Mouse (Mus musculus): Measurements from ENCODE around the gene Slc38a1. TPM values are rescaled to one million over a fixed set of nuclear protein-coding genes. Genes with fewer than 3 reads are reported as not detected.

Slc38a1 gene
- total and polyA plus RNA-seq, 2 experiments: 0.74 to 2.0 TPM

GRCm38 (mm10) chr15:96562521-96562920, 80.2 kb downstream of the Slc38a1 start:
- WGBS: 85% methylated on average over 5 of the region's 5 CpGs
- no peaks in the 10 kb centered on the region for H3K79me2 ChIP-seq (ENCODE audit: control insufficient read depth, insufficient read depth, low read length)
- no peak overlapping the region for H3K9ac ChIP-seq (ENCODE audit: low read depth, low read length)
- H3K36me3 ChIP-seq (ENCODE audit: control insufficient read depth, insufficient read depth, low read length): no peaks in the 10 kb centered on the region
- DNase-seq (ENCODE audit: extremely low read depth, low read depth, low spot score): no peak
- no peak overlapping the region for H3K27ac ChIP-seq (replicated peaks; ENCODE audit: insufficient read depth, low read depth, low read length)
- no peaks in the 10 kb centered on the region for H3K27me3 ChIP-seq (ENCODE audit: control insufficient read depth, insufficient read depth, low read length)
- H3K4me3 ChIP-seq (ENCODE audit: insufficient read depth, low read depth, low read length): no peak overlapping the region
- TF ChIP-seq POLR2A (IDR thresholded peaks at IDR 0.05; ENCODE audit: extremely low read depth, insufficient read depth, low read length): no peak
- TF ChIP-seq CTCF (IDR thresholded peaks at IDR 0.05; ENCODE audit: low read depth, low read length): no peak
- no peaks in the 10 kb centered on the region for H3K4me1 ChIP-seq (ENCODE audit: control insufficient read depth, insufficient read depth, low read length)

GRCm38 (mm10) chr15:96560576-96561298, 82.0 kb downstream of the Slc38a1 start:
- no peaks in the 10 kb centered on the region for H3K4me1 ChIP-seq (ENCODE audit: control insufficient read depth, insufficient read depth, low read length)
- no peaks in the 10 kb centered on the region for H3K79me2 ChIP-seq (ENCODE audit: control insufficient read depth, insufficient read depth, low read length)
- WGBS: 86% methylated on average over 14 of the region's 14 CpGs
- H3K27ac ChIP-seq (replicated peaks; ENCODE audit: insufficient read depth, low read depth, low read length): no peak overlapping the region
- peak; percentile 35 for DNase-seq (ENCODE audit: extremely low read depth, low read depth, low spot score)
- H3K9ac ChIP-seq (ENCODE audit: low read depth, low read length): no peak overlapping the region
- no peaks in the 10 kb centered on the region for H3K36me3 ChIP-seq (ENCODE audit: control insufficient read depth, insufficient read depth, low read length)
- TF ChIP-seq CTCF (IDR thresholded peaks at IDR 0.05; ENCODE audit: low read depth, low read length) (no peak), POLR2A (IDR thresholded peaks at IDR 0.05; ENCODE audit: extremely low read depth, insufficient read depth, low read length) (no peak)
- H3K27me3 ChIP-seq (ENCODE audit: control insufficient read depth, insufficient read depth, low read length): no peaks in the 10 kb centered on the region
- H3K4me3 ChIP-seq (ENCODE audit: insufficient read depth, low read depth, low read length): no peak overlapping the region

- peak; percentile 67 for TF ChIP-seq CTCF (IDR thresholded peaks at IDR 0.05; ENCODE audit: low read depth, low read length)
- no peak for TF ChIP-seq POLR2A (IDR thresholded peaks at IDR 0.05; ENCODE audit: extremely low read depth, insufficient read depth, low read length)
- H3K27me3 ChIP-seq (ENCODE audit: control insufficient read depth, insufficient read depth, low read length): no peaks in the 10 kb centered on the region
- no peak overlapping the region for H3K9ac ChIP-seq (ENCODE audit: low read depth, low read length)
- H3K36me3 ChIP-seq (ENCODE audit: control insufficient read depth, insufficient read depth, low read length): no peaks in the 10 kb centered on the region
- H3K27ac ChIP-seq (replicated peaks; ENCODE audit: insufficient read depth, low read depth, low read length): no peak overlapping the region
- 56% methylated on average over 9 of the region's 9 CpGs for WGBS
- peaks cover 4% of the 10 kb centered on the region for H3K4me1 ChIP-seq (ENCODE audit: control insufficient read depth, insufficient read depth, low read length)
- no peaks in the 10 kb centered on the region for H3K79me2 ChIP-seq (ENCODE audit: control insufficient read depth, insufficient read depth, low read length)
- H3K4me3 ChIP-seq (ENCODE audit: insufficient read depth, low read depth, low read length): no peak overlapping the region
- DNase-seq (ENCODE audit: extremely low read depth, low read depth, low spot score): peak; percentile 68
Observed at GRCm38 (mm10) chr15:96551569-96552380, 90.9 kb downstream of the Slc38a1 start.

- Histone ChIP-seq H3K79me2 (ENCODE audit: control insufficient read depth, insufficient read depth, low read length) (no peaks in the 10 kb centered on the region), H3K9ac (ENCODE audit: low read depth, low read length) (no peak overlapping the region), H3K36me3 (ENCODE audit: control insufficient read depth, insufficient read depth, low read length) (no peaks in the 10 kb centered on the region), H3K27me3 (ENCODE audit: control insufficient read depth, insufficient read depth, low read length) (no peaks in the 10 kb centered on the region), H3K27ac (replicated peaks; ENCODE audit: insufficient read depth, low read depth, low read length) (no peak overlapping the region), H3K4me3 (ENCODE audit: insufficient read depth, low read depth, low read length) (no peak overlapping the region), H3K4me1 (ENCODE audit: control insufficient read depth, insufficient read depth, low read length) (peaks cover 4% of the 10 kb centered on the region)
- DNase-seq (ENCODE audit: extremely low read depth, low read depth, low spot score): no peak
- no peak for TF ChIP-seq CTCF (IDR thresholded peaks at IDR 0.05; ENCODE audit: low read depth, low read length)
- no peak for TF ChIP-seq POLR2A (IDR thresholded peaks at IDR 0.05; ENCODE audit: extremely low read depth, insufficient read depth, low read length)
- WGBS: 85% methylated on average over 8 of the region's 8 CpGs
Observed at GRCm38 (mm10) chr15:96551107-96551506, 91.6 kb downstream of the Slc38a1 start.

GRCm38 (mm10) chr15:96548363-96548762, 94.3 kb downstream of the Slc38a1 start:
- no peak for TF ChIP-seq CTCF (IDR thresholded peaks at IDR 0.05; ENCODE audit: low read depth, low read length)
- TF ChIP-seq POLR2A (IDR thresholded peaks at IDR 0.05; ENCODE audit: extremely low read depth, insufficient read depth, low read length): no peak
- Histone ChIP-seq H3K9ac (ENCODE audit: low read depth, low read length) (no peak overlapping the region), H3K4me3 (ENCODE audit: insufficient read depth, low read depth, low read length) (no peak overlapping the region), H3K79me2 (ENCODE audit: control insufficient read depth, insufficient read depth, low read length) (no peaks in the 10 kb centered on the region), H3K27me3 (ENCODE audit: control insufficient read depth, insufficient read depth, low read length) (no peaks in the 10 kb centered on the region), H3K36me3 (ENCODE audit: control insufficient read depth, insufficient read depth, low read length) (no peaks in the 10 kb centered on the region), H3K4me1 (ENCODE audit: control insufficient read depth, insufficient read depth, low read length) (peaks cover 4% of the 10 kb centered on the region), H3K27ac (replicated peaks; ENCODE audit: insufficient read depth, low read depth, low read length) (no peak overlapping the region)
- DNase-seq (ENCODE audit: extremely low read depth, low read depth, low spot score): no peak
- whole genome bisulfite sequencing: 94% methylated on average over 9 of the region's 9 CpGs

Data from liver, adult 2 months (tissue).